ENCODE assay signal across 26 mouse cellular contexts in the genomic region with DNA sequence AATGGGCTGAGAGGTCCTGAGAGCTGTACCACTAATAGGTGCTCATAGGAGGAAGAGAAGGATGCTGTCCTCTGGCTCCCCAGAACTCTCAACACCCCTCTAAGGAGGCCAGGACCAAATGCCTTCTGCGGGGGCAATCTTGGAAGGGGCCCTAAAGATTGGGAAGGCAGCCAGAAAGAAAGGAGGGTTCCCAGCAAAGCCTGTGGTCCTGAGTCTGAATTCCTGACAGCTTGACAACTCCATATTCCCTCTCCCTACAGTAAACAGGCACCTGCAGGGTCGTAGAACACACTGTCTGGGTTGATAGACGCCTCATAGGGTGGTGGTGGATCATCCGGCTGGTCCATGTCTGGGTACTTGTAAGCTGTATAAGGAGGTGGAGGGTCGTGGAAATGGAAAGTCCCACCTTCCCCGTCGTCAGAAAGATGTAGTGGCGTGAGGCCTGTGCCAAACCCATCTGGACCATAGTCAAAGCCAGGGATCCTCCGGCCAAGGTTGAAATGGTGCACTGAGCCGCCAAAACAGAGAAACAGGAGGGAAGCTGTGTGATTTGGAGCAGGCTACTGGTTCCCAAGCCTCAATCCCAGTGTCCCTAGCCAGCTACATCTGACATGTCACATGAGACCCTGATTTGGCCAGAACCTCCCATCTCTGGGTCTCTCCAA. TPM values are rescaled to one million over a fixed set of nuclear protein-coding genes. Genes with fewer than 3 reads are reported as not detected.
DNase-seq lines count a peak whose midpoint lies in the region.
"Had no signal": no experiment of that assay in that cellular context is flagged by ENCODE, and none has a peak within 500 bp of the region (broad histone marks: within the 10 kb centered on the region; RNA-seq: fewer than 3 reads in every experiment).

No protein-coding gene starts in this region.

- peak; percentile 57 to 68 for DNase-seq in cerebellum, adult 18-20 months
- DNase-seq in cerebellum, adult 11 months: no peak
- peak; percentile 66 for DNase-seq in brain, adult 2 months (ENCODE audit: low read depth, low spot score)
- peak; percentile 76 for DNase-seq in cerebellum, adult 9-10 months
- DNase-seq in cerebellum, postnatal 14 days: peak; percentile 77 to 84
- no peak for DNase-seq in urinary bladder, adult 18-20 months (ENCODE audit: low spot score in 2 of 2)
- DNase-seq in embryo, embryonic 11 days: no peak
- DNase-seq in thymus, postnatal 0 days (ENCODE audit: low spot score): no peak
- DNase-seq: adrenal gland, postnatal 14 days; B cell, adult 2 months; forebrain, postnatal 0 days; gastrocnemius, adult 2 months; gastrocnemius, postnatal 14 days; heart, adult 11 months; heart, postnatal 10 days; heart, postnatal 36 days; kidney, adult 11 months; kidney, adult 8-10 months had no signal

RNA-seq across cellular contexts. Expression of a gene that starts 5.7 kb away (rescaled TPM):
- 0.83 and 1.3 TPM in 2 replicates for polyA plus RNA-seq in thymus, postnatal 0 days (2015; fragmentation: Nextera tagmentation; extraction: Ambion mirVana)

RNA-seq across cellular contexts. Expression of a gene that starts 10.9 kb away (rescaled TPM):
- polyA plus RNA-seq in thymus, postnatal 0 days (2015; fragmentation: Nextera tagmentation; extraction: Ambion mirVana): not detected in 2 replicates
- polyA plus RNA-seq: forebrain, embryonic 11.5 days; heart, embryonic 12.5 days; heart, embryonic 15.5 days; intestine, embryonic 15.5 days had no signal

RNA-seq across cellular contexts. Expression of a gene that starts 46.8 kb away (rescaled TPM):
- polyA plus RNA-seq in thymus, postnatal 0 days (2015; fragmentation: Nextera tagmentation; extraction: Ambion mirVana): 3.6 and 4.3 TPM in 2 replicates
- polyA plus RNA-seq: G1E had no signal

RNA-seq across cellular contexts. Expression of a gene that starts 47.6 kb away (rescaled TPM):
- polyA plus RNA-seq in thymus, postnatal 0 days (2015; fragmentation: Nextera tagmentation; extraction: Ambion mirVana): 0.20 TPM in 1 of 2 replicates, not detected in the other

RNA-seq across cellular contexts. Expression of a gene that starts 50.2 kb away (rescaled TPM):
- 0.05 TPM in 1 of 2 replicates, not detected in the other for polyA plus RNA-seq in thymus, postnatal 0 days (2015; fragmentation: Nextera tagmentation; extraction: Ambion mirVana)
- polyA plus RNA-seq: embryonic facial prominence, embryonic 15.5 days; forebrain, embryonic 11.5 days; forebrain, postnatal 0 days; G1E; hindbrain, embryonic 10.5 days; hindbrain, embryonic 16.5 days; intestine, embryonic 15.5 days had no signal

Comparison
In these comparisons a context has a peak if more than half of its experiments do, and no peak if none do; other contexts are left out.
1. DNase-seq: peak in cerebellum, adult 18-20 months (2 of 2), brain, adult 2 months (single experiment), cerebellum, adult 9-10 months (single experiment) and cerebellum, postnatal 14 days (2 of 2); none in cerebellum, adult 11 months (single experiment), urinary bladder, adult 18-20 months (0 of 2), embryo, embryonic 11 days (single experiment) and thymus, postnatal 0 days (single experiment).